Mouse (Mus musculus) E14TG2a.4 (cell line): ENCODE data around the gene Cops6.

Source experiments
- CTCF ChIP-seq: conservative IDR thresholded peaks from 2 replicates; pipeline ENCODE4 v1.5.1; 2014; ENCODE audit warnings: low read length
- NANOG ChIP-seq: IDR thresholded peaks from 2 replicates; pipeline ENCODE4 v1.6.1; 2014; ENCODE audit warnings: borderline replicate concordance, low read length, mixed read lengths
- POU5F1 ChIP-seq: IDR thresholded peaks from 2 replicates; pipeline ENCODE4 v1.6.1; 2014; ENCODE audit warnings: low read length, borderline replicate concordance

GRCm38 (mm10) chr5:138186950-138187638 is 26.2 kb downstream of the Cops6 start, which contains the start of the genes Taf6 and Cnpy4:
- no peak for TF ChIP-seq CTCF
- no peak for TF ChIP-seq POU5F1
- no peak for TF ChIP-seq NANOG
